Mouse (Mus musculus) liver, postnatal 0 days (tissue): ENCODE measurements at regions not wholly inside any gene's neighbourhood (a gene's known extent, or its start where the extent isn't known, plus 50 kb on each side); places are given as distances from the start of the nearest gene placed in this dataset.

Experiments
- ATAC-seq: fragments of 200-750 bp; cut with Nextera tagmentation; 2 replicates; pipeline ENCODE4 v1.8.0; 2017; ENCODE audit warnings: mild to moderate bottlenecking, moderate library complexity
- DNase-seq: peaks from one replicate; pipeline ENCODE4 v3.0.0-alpha.2; 2016
- H3K27ac ChIP-seq: fragments of 300-500 bp; sonication (generic); 2 replicates; pipeline ENCODE4 v1.5.1; 2014; ENCODE audit warnings: antibody characterized with exemption, moderate library complexity, mild to moderate bottlenecking, low read depth
- H3K27me3 ChIP-seq: fragments of 300-500 bp; sonication (generic); 2 replicates; pipeline ENCODE4 v1.6.1; 2014; ENCODE audit warnings: low read length, control low read depth, mixed read lengths; ENCODE audit not compliant: insufficient read depth
- H3K36me3 ChIP-seq: fragments of 300-500 bp; sonication (generic); replicated peaks from 2 replicates; pipeline ENCODE4 v1.6.1; 2014; ENCODE audit warnings: mild to moderate bottlenecking, control low read depth, low read length, moderate library complexity, mixed read lengths; ENCODE audit not compliant: insufficient read depth
- H3K4me1 ChIP-seq: fragments of 300-500 bp; sonication (generic); 2 replicates; pipeline ENCODE4 v1.6.1; 2014; ENCODE audit warnings: antibody characterized with exemption, mild to moderate bottlenecking, control low read depth; ENCODE audit not compliant: insufficient read depth
- H3K4me2 ChIP-seq: fragments of 300-500 bp; sonication (generic); 2 replicates; pipeline ENCODE4 v1.6.1; 2014; ENCODE audit warnings: low read depth, mild to moderate bottlenecking, low read length, moderate library complexity, mixed read lengths
- H3K4me3 ChIP-seq: fragments of 300-500 bp; sonication (generic); 2 replicates; pipeline ENCODE4 v1.5.1; 2014; ENCODE audit warnings: low read depth, low read length
- H3K9ac ChIP-seq: fragments of 300-500 bp; sonication (generic); replicated peaks from 2 replicates; pipeline ENCODE4 v1.6.1; 2014; ENCODE audit warnings: mild to moderate bottlenecking, moderate library complexity
- H3K9me3 ChIP-seq: fragments of 300-500 bp; sonication (generic); 2 replicates; pipeline ENCODE4 v1.6.1; 2016; ENCODE audit warnings: mild to moderate bottlenecking, control low read depth, low read length, mixed read lengths
- CTCF ChIP-seq: sonication (generic); IDR thresholded peaks from 2 replicates; pipeline ENCODE4 v1.5.1; 2016; ENCODE audit warnings: antibody characterized with exemption, low read depth
- EP300 ChIP-seq: IDR thresholded peaks from 2 replicates; pipeline ENCODE4 v1.6.1; 2016; ENCODE audit warnings: antibody characterized with exemption, low read depth, mild to moderate bottlenecking
- WGBS: fragments of 180-500 bp; shearing (Covaris S2); extraction: QIAGEN DNeasy Blood & Tissue Kit; methylation state at CpG from one replicate; pipeline ENCODE4 v1.1.7; 2014; ENCODE audit not compliant: insufficient replicate concordance; 5-methylcytosine and 5-hydroxymethylcytosine counted together

GRCm38 (mm10) chr9:86015841-86016240 lies 173.7 kb downstream of the Tpbg start:
- Histone ChIP-seq H3K27me3 (no peaks in the 10 kb centered on the region), H3K4me1 (no peaks in the 10 kb centered on the region), H3K4me3 (no peak overlapping the region), H3K27ac (no peak overlapping the region), H3K36me3 (no peaks in the 10 kb centered on the region), H3K9me3 (no peaks in the 10 kb centered on the region), H3K4me2 (no peak overlapping the region), H3K9ac (no peak overlapping the region)
- TF ChIP-seq CTCF (no peak), EP300 (no peak)
- DNase-seq (no peak), ATAC-seq (no peak)
- WGBS, result 36% methylated on average over 4 of the region's 4 CpGs

GRCm38 (mm10) chr9:86020133-86020532 lies 178.0 kb downstream of the Tpbg start:
- no peak for DNase-seq
- Histone ChIP-seq H3K9ac (no peak overlapping the region), H3K4me1 (no peaks in the 10 kb centered on the region), H3K27me3 (no peaks in the 10 kb centered on the region), H3K27ac (no peak overlapping the region), H3K4me3 (no peak overlapping the region), H3K9me3 (no peaks in the 10 kb centered on the region), H3K4me2 (no peak overlapping the region), H3K36me3 (no peaks in the 10 kb centered on the region)
- TF ChIP-seq CTCF (no peak), EP300 (no peak)
- WGBS, result 75% methylated on average over 6 of the region's 6 CpGs
- no peak for ATAC-seq

- Histone ChIP-seq H3K4me3 (no peak overlapping the region), H3K9ac (no peak overlapping the region), H3K9me3 (no peaks in the 10 kb centered on the region), H3K27me3 (no peaks in the 10 kb centered on the region), H3K4me1 (no peaks in the 10 kb centered on the region), H3K36me3 (no peaks in the 10 kb centered on the region), H3K27ac (no peak overlapping the region), H3K4me2 (no peak overlapping the region)
- whole genome bisulfite sequencing, result 74% methylated on average over 4 of the region's 4 CpGs
- DNase-seq (no peak), ATAC-seq (no peak)
- TF ChIP-seq EP300, result no peak
- no peak for TF ChIP-seq CTCF
Measured at GRCm38 (mm10) chr9:86020765-86021164, 178.6 kb downstream of the Tpbg start.

DNA sequence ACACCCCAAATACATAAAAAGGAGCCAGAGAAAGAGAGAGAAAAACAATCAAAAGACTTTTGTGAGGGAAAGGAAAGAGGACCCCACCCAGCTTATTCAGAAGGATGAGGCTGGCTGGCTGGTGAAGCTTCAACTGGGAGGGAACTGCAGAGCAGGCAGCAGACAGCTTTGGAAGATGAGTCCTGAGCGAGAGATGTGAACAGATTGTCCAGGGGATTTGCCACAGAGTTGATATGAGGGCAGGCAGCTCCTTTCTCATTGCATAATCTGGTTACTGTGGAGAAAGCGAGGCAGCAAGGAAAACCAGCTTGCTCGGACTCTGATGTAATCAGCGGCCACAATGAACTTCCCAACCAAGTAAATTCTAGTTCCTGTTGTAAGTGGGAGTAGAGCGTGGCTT lies 188.6 kb downstream of the Tpbg start:
- no peaks in the 10 kb centered on the region for H3K36me3 ChIP-seq
- no peak overlapping the region for H3K9ac ChIP-seq
- no peak overlapping the region for H3K27ac ChIP-seq
- WGBS, result 37% methylated on average over 5 of the region's 5 CpGs
- no peak overlapping the region for H3K4me3 ChIP-seq
- no peaks in the 10 kb centered on the region for H3K9me3 ChIP-seq
- no peaks in the 10 kb centered on the region for H3K4me1 ChIP-seq
- ATAC-seq (no peak), DNase-seq (no peak)
- no peak overlapping the region for H3K4me2 ChIP-seq
- H3K27me3 ChIP-seq, result no peaks in the 10 kb centered on the region
- no peak for TF ChIP-seq CTCF
- no peak for TF ChIP-seq EP300

DNA sequence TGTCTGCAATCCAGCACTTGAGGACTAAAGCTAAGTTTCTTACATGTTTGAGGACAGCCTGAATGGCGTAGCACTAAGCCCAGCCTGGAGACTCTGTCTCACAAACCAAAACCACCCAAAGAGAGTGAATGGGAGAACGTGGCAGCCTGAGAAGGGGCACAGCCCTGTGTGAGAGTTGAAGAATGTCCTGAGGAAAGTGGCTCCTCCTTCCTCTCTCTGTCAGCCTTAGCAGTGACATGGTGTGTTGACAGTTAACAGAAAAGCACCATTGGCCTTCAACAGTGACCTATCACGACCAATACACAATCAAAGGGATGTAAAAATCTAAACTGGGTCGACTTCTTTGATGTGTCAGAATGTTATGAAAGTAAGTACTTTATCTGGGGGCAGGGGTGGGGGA lies 201.9 kb downstream of the Tpbg start:
- Histone ChIP-seq H3K4me2 (no peak overlapping the region), H3K27me3 (no peaks in the 10 kb centered on the region), H3K27ac (no peak overlapping the region), H3K36me3 (no peaks in the 10 kb centered on the region), H3K4me3 (no peak overlapping the region), H3K4me1 (no peaks in the 10 kb centered on the region), H3K9ac (no peak overlapping the region), H3K9me3 (no peaks in the 10 kb centered on the region)
- DNase-seq (no peak), ATAC-seq (no peak)
- TF ChIP-seq CTCF (no peak), EP300 (no peak)
- 36% methylated on average over 4 of the region's 4 CpGs for WGBS

DNA sequence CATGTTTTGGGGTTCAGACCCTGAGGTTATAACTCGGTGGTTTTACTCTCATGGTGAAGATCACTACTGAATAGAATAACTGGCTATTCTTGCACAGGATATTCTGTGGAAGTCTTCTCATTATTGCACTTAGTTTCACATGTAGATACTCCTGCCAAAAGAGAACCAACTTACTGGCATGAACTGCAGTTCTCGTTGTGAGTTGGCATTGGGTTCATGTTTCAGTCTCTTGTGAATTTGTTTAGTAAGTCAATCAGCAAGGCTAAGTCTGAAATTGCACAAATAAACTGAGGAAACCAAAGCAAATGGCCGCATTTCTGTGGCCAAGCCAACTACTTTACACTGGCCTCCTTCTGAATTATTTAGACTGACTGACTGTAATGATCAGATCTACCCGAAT lies 215.9 kb downstream of the Tpbg start:
- Histone ChIP-seq H3K4me1 (no peaks in the 10 kb centered on the region), H3K4me3 (no peak overlapping the region), H3K4me2 (no peak overlapping the region), H3K27ac (no peak overlapping the region), H3K9me3 (no peaks in the 10 kb centered on the region), H3K36me3 (no peaks in the 10 kb centered on the region), H3K27me3 (no peaks in the 10 kb centered on the region), H3K9ac (no peak overlapping the region)
- no peak for TF ChIP-seq CTCF
- no peak for TF ChIP-seq EP300
- 64% methylated on average over 4 of the region's 4 CpGs for WGBS
- DNase-seq (no peak), ATAC-seq (no peak)

DNA sequence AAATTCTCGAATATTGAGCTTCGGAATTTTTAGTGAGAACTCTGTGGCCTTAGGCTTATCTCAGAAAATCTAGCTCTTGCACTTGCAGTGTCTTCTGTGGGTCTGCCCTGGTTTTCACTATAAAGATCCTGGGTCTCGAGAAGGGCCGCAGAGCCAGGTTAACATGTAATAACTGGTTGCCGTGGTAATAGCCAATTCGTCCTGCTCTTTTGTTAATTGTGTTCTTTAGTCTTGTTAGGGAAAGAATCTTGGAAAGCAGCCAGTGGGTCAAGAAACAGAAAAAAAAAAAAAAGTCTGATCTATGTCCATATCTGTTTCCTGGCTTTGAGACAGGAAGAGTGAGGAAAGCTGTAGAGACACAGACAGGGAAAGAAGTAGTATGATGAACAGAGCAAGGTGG lies 217.9 kb downstream of the Tpbg start:
- H3K9me3 ChIP-seq, result no peaks in the 10 kb centered on the region
- H3K27ac ChIP-seq, result no peak overlapping the region
- TF ChIP-seq EP300 (no peak), CTCF (no peak)
- H3K4me1 ChIP-seq, result no peaks in the 10 kb centered on the region
- no peak overlapping the region for H3K9ac ChIP-seq
- 59% methylated on average over 6 of the region's 6 CpGs for WGBS
- no peak overlapping the region for H3K4me2 ChIP-seq
- ATAC-seq (no peak), DNase-seq (no peak)
- no peaks in the 10 kb centered on the region for H3K27me3 ChIP-seq
- H3K36me3 ChIP-seq, result no peaks in the 10 kb centered on the region
- H3K4me3 ChIP-seq, result no peak overlapping the region
